Mouse (Mus musculus): ENCODE results near the gene Rcn2. TPM values are rescaled to one million over a fixed set of nuclear protein-coding genes. Genes with fewer than 3 reads are reported as not detected.

Gene Rcn2
- polyA plus RNA-seq, 1 experiment from 2014 or later: 318 TPM

- ATAC-seq (ENCODE audit: insufficient number of reproducible peaks, low FRiP score, low TSS enrichment, low read depth) (no peak), DNase-seq (ENCODE audit: low spot score) (no peak)
- no peak overlapping the region for H3K27ac ChIP-seq (replicated peaks; ENCODE audit: low read depth, low read length)
- no peak overlapping the region for H3K4me2 ChIP-seq (ENCODE audit: low read depth, severe bottlenecking)
- peaks cover 14% of the 10 kb centered on the region; the same call in 1 of the 2 replicates for H3K36me3 ChIP-seq (ENCODE audit: control insufficient read depth, insufficient read depth, low read length)
- H3K9me3 ChIP-seq (ENCODE audit: control insufficient read depth, low read length): no peaks in the 10 kb centered on the region
- H3K9ac ChIP-seq (ENCODE audit: low read length): no peak overlapping the region
- no peak overlapping the region for H3K4me3 ChIP-seq (ENCODE audit: low read depth, low read length)
- 97% methylated on average over 6 of the region's 6 CpGs for WGBS
- H3K27me3 ChIP-seq (ENCODE audit: control insufficient read depth, insufficient read depth, low read length): no peaks in the 10 kb centered on the region
- no peaks in the 10 kb centered on the region for H3K4me1 ChIP-seq (ENCODE audit: control insufficient read depth, insufficient read depth, low read length)
Measured at GRCm38 (mm10) chr9:56056147-56056546, 14.5 kb downstream of the Rcn2 start.

DNA sequence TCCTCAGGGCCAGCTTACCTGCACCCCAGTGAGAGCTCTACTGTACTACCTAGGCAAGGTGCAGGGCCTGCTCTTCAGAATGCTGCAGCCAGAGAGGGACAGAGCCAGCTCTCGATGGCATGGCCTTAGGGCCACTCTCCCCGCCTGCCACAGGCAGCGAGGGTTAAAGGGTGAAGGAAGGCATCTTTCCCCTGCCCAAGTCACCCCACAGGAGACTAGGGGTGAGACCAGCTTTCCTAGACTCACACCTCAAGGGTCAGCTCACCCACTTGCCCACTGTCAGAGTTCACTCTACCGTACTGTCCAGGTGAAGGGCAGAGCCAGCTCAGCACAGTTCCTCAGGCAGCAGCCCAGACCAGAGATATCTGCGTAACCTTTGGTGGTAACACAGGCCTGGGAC lies 20.7 kb downstream of the Rcn2 start:
- H3K4me1 ChIP-seq (ENCODE audit: control insufficient read depth, insufficient read depth, low read length): no peaks in the 10 kb centered on the region
- no peak overlapping the region for H3K27ac ChIP-seq (replicated peaks; ENCODE audit: low read depth, low read length)
- no peak overlapping the region for H3K4me2 ChIP-seq (ENCODE audit: low read depth, severe bottlenecking)
- ATAC-seq (ENCODE audit: insufficient number of reproducible peaks, low FRiP score, low TSS enrichment, low read depth) (no peak), DNase-seq (ENCODE audit: low spot score) (no peak)
- WGBS: 94% methylated on average over 5 of the region's 5 CpGs
- H3K9ac ChIP-seq (ENCODE audit: low read length): no peak overlapping the region
- H3K9me3 ChIP-seq (ENCODE audit: control insufficient read depth, low read length): no peaks in the 10 kb centered on the region
- H3K27me3 ChIP-seq (ENCODE audit: control insufficient read depth, insufficient read depth, low read length): no peaks in the 10 kb centered on the region
- peaks cover 7% of the 10 kb centered on the region for H3K36me3 ChIP-seq (ENCODE audit: control insufficient read depth, insufficient read depth, low read length)
- H3K4me3 ChIP-seq (ENCODE audit: low read depth, low read length): no peak overlapping the region

DNA sequence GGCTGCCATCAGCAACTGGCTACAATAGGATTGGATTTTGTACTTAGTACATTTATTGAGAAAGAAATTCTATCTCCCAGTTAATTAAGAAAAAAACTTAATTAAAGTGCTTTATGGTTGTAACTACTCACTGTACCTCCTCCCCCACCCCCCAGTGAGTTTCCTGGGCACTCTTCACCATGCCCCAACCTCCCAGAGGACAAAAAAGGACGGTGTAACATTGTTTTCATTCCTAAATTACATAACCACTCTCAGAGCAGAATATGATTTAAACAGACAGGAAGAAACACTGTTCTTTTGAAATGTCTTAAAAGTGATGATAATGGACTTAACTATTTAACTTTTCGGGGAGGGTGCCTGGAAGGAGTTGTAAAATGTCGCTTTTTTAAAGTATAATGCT lies 23.4 kb downstream of the Rcn2 start:
- ATAC-seq (ENCODE audit: insufficient number of reproducible peaks, low FRiP score, low TSS enrichment, low read depth): no peak
- Histone ChIP-seq H3K27me3 (ENCODE audit: control insufficient read depth, insufficient read depth, low read length) (no peaks in the 10 kb centered on the region), H3K4me2 (ENCODE audit: low read depth, severe bottlenecking) (no peak overlapping the region), H3K4me3 (ENCODE audit: low read depth, low read length) (no peak overlapping the region), H3K36me3 (ENCODE audit: control insufficient read depth, insufficient read depth, low read length) (peaks cover 4% of the 10 kb centered on the region), H3K4me1 (ENCODE audit: control insufficient read depth, insufficient read depth, low read length) (no peaks in the 10 kb centered on the region), H3K9me3 (ENCODE audit: control insufficient read depth, low read length) (no peaks in the 10 kb centered on the region), H3K27ac (replicated peaks; ENCODE audit: low read depth, low read length) (no peak overlapping the region; the same call in 1 of the 2 replicates), H3K9ac (ENCODE audit: low read length) (no peak overlapping the region)
- WGBS: 77% methylated on average over 3 of the region's 3 CpGs
- DNase-seq (ENCODE audit: low spot score): no peak

DNA sequence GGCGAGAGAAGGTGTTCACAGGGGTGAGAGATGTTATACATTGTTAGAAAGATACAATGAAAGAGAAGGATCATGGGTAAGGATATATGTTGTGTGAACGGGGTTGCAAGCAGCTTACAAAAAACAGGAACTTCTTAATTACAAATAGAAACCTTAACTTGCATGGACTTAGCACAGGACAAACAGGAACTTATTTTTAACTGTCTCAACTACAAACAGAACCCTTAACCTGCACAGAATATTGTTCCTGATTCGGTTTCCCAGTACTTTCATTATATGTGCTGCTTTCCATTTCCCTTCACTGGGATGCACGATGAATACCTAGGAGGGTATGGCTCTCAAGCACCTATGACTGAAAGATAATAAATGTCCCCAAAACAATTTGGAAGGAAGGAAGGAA lies 26.3 kb downstream of the Rcn2 start:
- DNase-seq (ENCODE audit: low spot score): no peak
- 95% methylated on average over 4 of the region's 4 CpGs for WGBS
- no peak overlapping the region for H3K27ac ChIP-seq (replicated peaks; ENCODE audit: low read depth, low read length)
- no peaks in the 10 kb centered on the region for H3K4me1 ChIP-seq (ENCODE audit: control insufficient read depth, insufficient read depth, low read length)
- no peaks in the 10 kb centered on the region; the same call in 1 of the 2 replicates for H3K36me3 ChIP-seq (ENCODE audit: control insufficient read depth, insufficient read depth, low read length)
- H3K9me3 ChIP-seq (ENCODE audit: control insufficient read depth, low read length): no peaks in the 10 kb centered on the region
- H3K4me3 ChIP-seq (ENCODE audit: low read depth, low read length): no peak overlapping the region
- no peak for ATAC-seq (ENCODE audit: insufficient number of reproducible peaks, low FRiP score, low TSS enrichment, low read depth)
- no peak overlapping the region for H3K4me2 ChIP-seq (ENCODE audit: low read depth, severe bottlenecking)
- H3K27me3 ChIP-seq (ENCODE audit: control insufficient read depth, insufficient read depth, low read length): no peaks in the 10 kb centered on the region
- H3K9ac ChIP-seq (ENCODE audit: low read length): no peak overlapping the region

- WGBS: 82% methylated on average over 1 of the region's 1 CpGs
- Histone ChIP-seq H3K27ac (replicated peaks; ENCODE audit: low read depth, low read length) (no peak overlapping the region), H3K9ac (ENCODE audit: low read length) (no peak overlapping the region), H3K4me1 (ENCODE audit: control insufficient read depth, insufficient read depth, low read length) (no peaks in the 10 kb centered on the region), H3K36me3 (ENCODE audit: control insufficient read depth, insufficient read depth, low read length) (no peaks in the 10 kb centered on the region; the same call in 1 of the 2 replicates), H3K4me2 (ENCODE audit: low read depth, severe bottlenecking) (no peak overlapping the region), H3K27me3 (ENCODE audit: control insufficient read depth, insufficient read depth, low read length) (no peaks in the 10 kb centered on the region), H3K4me3 (ENCODE audit: low read depth, low read length) (no peak overlapping the region), H3K9me3 (ENCODE audit: control insufficient read depth, low read length) (no peaks in the 10 kb centered on the region)
- DNase-seq (ENCODE audit: low spot score) (peak; percentile 14), ATAC-seq (ENCODE audit: insufficient number of reproducible peaks, low FRiP score, low TSS enrichment, low read depth) (no peak)
Measured at GRCm38 (mm10) chr9:56068630-56069029, 27.0 kb downstream of the Rcn2 start.

DNA sequence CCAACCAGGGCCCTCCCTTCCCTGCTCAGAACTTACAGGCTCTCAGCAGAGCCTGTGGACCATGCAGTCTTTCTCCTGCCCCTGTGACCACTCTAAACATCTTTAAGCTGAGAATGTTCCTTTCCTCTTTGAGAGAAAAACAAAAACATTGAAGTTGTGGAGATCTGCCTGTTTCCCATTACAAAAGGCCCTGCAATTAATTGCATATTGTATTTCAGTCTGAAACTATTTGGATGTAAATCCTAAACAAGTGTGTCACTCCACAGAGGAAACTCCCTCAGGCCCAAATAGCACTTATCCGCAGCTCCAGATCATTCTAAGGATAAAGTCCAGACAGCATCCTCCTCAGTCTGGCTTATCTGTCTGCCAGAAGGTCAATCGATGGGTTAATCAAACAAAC lies 31.2 kb downstream of the Rcn2 start:
- Histone ChIP-seq H3K9me3 (ENCODE audit: control insufficient read depth, low read length) (no peaks in the 10 kb centered on the region), H3K4me2 (ENCODE audit: low read depth, severe bottlenecking) (no peak overlapping the region), H3K36me3 (ENCODE audit: control insufficient read depth, insufficient read depth, low read length) (no peaks in the 10 kb centered on the region; the same call in 1 of the 2 replicates), H3K27me3 (ENCODE audit: control insufficient read depth, insufficient read depth, low read length) (no peaks in the 10 kb centered on the region), H3K4me3 (ENCODE audit: low read depth, low read length) (no peak overlapping the region), H3K27ac (replicated peaks; ENCODE audit: low read depth, low read length) (no peak overlapping the region), H3K9ac (ENCODE audit: low read length) (no peak overlapping the region), H3K4me1 (ENCODE audit: control insufficient read depth, insufficient read depth, low read length) (peaks cover 9% of the 10 kb centered on the region; the same call in 1 of the 2 replicates)
- WGBS: 63% methylated on average over 2 of the region's 2 CpGs
- no peak for DNase-seq (ENCODE audit: low spot score)
- no peak for ATAC-seq (ENCODE audit: insufficient number of reproducible peaks, low FRiP score, low TSS enrichment, low read depth)

GRCm38 (mm10) chr9:56074863-56075262 lies 33.2 kb downstream of the Rcn2 start:
- H3K9me3 ChIP-seq (ENCODE audit: control insufficient read depth, low read length): no peaks in the 10 kb centered on the region
- DNase-seq (ENCODE audit: low spot score): no peak
- H3K4me3 ChIP-seq (ENCODE audit: low read depth, low read length): no peak overlapping the region
- H3K4me1 ChIP-seq (ENCODE audit: control insufficient read depth, insufficient read depth, low read length): peaks cover 9% of the 10 kb centered on the region; the same call in 1 of the 2 replicates
- no peaks in the 10 kb centered on the region; the same call in 1 of the 2 replicates for H3K36me3 ChIP-seq (ENCODE audit: control insufficient read depth, insufficient read depth, low read length)
- H3K9ac ChIP-seq (ENCODE audit: low read length): no peak overlapping the region
- H3K4me2 ChIP-seq (ENCODE audit: low read depth, severe bottlenecking): no peak overlapping the region
- 61% methylated on average over 12 of the region's 12 CpGs for WGBS
- H3K27me3 ChIP-seq (ENCODE audit: control insufficient read depth, insufficient read depth, low read length): no peaks in the 10 kb centered on the region
- no peak overlapping the region for H3K27ac ChIP-seq (replicated peaks; ENCODE audit: low read depth, low read length)
- ATAC-seq (ENCODE audit: insufficient number of reproducible peaks, low FRiP score, low TSS enrichment, low read depth): no peak

DNA sequence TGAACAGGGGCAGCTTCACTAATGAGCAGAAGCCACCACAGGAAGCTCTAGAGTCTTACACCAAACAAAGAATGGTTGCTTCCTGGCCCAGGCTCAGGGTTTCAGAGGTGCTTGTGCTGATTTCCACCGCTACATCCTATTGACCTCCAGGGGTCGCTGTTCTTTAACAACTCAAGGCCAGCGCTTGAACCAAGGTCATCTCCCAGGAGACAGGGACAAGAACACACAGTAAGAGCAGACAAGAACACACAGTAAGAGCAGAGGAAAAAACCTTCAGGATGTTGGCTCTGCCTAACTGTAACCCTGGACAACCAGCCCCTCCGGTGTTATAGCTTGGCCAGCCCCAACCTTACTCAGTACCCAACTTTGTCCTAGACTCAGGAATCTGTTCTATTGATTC lies 33.6 kb downstream of the Rcn2 start:
- WGBS: 8% methylated on average over 4 of the region's 4 CpGs
- peak; percentile 62; the same call in 1 of the 2 replicates for ATAC-seq (ENCODE audit: insufficient number of reproducible peaks, low FRiP score, low TSS enrichment, low read depth)
- peak overlapping the region; percentile 4; the same call in 1 of the 2 replicates for H3K27ac ChIP-seq (replicated peaks; ENCODE audit: low read depth, low read length)

More for the DNA sequence above, 33.6 kb downstream of the Rcn2 start:
- Histone ChIP-seq H3K4me3 (ENCODE audit: low read depth, low read length) (no peak overlapping the region), H3K36me3 (ENCODE audit: control insufficient read depth, insufficient read depth, low read length) (no peaks in the 10 kb centered on the region; the same call in 1 of the 2 replicates), H3K4me2 (ENCODE audit: low read depth, severe bottlenecking) (no peak overlapping the region), H3K9me3 (ENCODE audit: control insufficient read depth, low read length) (no peaks in the 10 kb centered on the region), H3K9ac (ENCODE audit: low read length) (no peak overlapping the region), H3K27me3 (ENCODE audit: control insufficient read depth, insufficient read depth, low read length) (no peaks in the 10 kb centered on the region), H3K4me1 (ENCODE audit: control insufficient read depth, insufficient read depth, low read length) (peaks cover 9% of the 10 kb centered on the region; the same call in 1 of the 2 replicates)
- DNase-seq (ENCODE audit: low spot score): peak; percentile 65
